Mouse (Mus musculus): ENCODE measurements around the gene As3mt. TPM values are rescaled to one million over a fixed set of nuclear protein-coding genes. Genes with fewer than 3 reads are reported as not detected.

Gene As3mt
- 1 to 10 TPM; 5.8 to 7.3 TPM for polyA plus RNA-seq (2017; shearing (Covaris generic))

DNA sequence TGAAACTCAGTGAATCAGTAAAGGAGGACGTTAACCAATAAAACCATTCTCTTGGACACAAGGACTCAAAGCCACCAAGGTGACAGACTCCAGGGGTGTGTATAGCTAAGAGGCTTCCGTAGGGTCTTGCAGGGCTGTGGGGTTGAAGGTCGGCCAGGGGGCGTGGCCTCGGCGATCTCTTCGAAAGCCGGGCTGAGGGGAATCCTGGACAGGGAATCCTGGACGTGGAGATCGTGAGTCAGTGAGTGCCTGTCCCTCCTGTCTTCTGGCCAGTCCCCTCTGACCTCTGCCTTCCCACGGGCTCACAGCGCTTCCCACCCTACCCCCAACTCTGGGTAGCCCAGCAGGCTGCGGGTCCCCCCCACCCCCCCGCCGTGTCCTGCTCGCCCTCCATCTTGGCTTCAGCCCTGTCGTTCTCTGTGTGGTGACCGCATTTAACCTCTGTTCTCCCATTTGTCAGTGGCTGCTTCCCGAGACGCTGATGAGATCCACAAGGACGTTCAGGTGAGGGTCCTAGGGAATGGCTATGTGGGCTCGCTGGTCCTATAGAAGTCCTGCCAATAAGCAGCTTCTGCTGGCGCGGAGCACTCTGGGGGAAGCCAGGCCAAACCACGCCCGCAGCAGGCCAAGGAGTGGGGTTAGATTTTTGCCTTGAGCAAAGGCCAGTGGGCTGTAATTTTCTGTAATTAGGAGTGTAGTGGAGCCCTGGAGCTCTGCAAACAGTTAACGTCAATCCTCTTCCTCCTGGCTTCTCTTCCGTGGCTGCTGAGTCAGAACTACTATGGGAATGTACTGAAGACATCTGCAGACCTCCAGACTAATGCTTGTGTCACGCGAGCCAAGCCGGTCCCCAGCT is at the start of gene As3mt:
TSS of gene As3mt (plus strand) at position 163 of the 856 bp plus-strand sequence.

DNA sequence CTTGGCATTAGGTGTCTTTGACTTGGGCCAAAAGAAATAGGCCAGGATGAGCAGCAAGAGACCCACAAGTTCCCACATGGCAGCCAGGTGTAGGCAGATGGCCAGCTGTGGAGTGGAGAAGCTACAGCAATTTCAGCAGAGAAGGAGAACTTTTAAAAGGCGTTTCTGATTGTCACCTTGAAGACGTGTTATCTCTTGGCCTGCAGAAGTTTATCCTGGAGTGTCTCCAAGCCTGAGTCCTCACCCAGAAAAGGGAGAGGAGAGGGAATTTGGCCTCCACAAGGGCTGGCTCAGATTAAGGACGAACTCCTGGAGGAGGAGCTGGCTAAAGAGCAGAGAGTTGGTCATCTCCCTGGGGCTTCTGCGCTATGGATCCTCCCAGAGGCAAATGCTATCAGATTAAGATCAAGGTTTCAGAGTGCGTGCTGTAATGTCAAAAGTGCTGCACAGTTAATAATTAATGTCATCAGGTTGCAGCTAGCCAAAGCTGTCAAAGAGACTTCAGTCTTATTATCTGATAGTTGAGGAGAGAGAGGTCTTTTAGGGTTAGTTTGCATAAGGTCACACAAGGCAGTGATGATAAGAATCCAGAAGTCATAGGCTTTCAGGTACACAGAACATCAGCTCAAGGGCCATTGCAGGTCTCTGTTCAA is 34.4 kb upstream of the As3mt start, which contains the start of gene Cyp17a1:
TSS of gene Cyp17a1 (minus strand) at position 407 of the 653 bp plus-strand sequence.

DNA sequence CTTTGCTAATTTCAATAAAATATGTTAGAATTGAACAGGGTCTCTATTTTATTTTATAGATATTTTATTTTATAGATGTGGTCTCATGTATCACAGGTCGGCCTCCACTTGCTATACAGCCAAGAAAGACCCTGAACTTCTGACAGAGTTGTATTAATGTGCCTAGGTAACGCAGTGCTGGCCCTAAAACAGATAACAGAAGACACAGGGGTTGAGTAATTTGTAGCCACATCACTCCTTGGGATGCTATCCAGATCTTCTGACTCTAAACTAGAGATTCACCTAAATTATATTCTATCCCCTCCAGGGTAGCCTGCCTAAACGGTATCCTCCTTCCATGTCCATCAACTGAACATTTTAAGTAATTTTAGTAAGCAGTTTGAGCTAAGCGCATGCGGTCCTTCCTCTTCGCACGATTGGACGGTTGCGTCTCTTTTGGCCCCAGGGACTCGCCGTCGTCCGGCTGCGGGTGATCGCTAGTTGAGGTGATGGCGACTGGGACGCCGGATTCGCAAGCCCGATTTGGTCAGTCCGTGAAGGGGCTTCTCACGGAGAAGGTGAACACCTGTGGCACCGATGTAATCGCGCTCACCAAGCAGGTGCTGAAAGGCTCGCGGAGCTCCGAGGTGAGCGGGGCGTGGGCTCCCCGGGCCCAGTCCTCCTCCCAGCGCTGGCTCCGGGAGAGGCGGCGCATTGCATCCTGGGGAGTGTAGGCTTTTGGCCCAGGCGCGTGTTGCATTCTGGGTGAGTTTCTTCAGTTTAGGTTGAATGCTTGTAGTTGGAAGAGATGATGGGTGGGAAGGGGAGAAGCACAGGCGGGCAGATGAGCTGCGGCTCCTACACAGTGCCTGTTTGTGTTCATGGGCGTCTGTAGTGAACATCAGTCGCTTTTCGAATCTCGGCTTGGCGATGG is 17.5 kb upstream of the As3mt start, which contains the start of gene Borcs7:
TSS of gene Borcs7 (plus strand) at position 447 of the 913 bp plus-strand sequence.

DNA sequence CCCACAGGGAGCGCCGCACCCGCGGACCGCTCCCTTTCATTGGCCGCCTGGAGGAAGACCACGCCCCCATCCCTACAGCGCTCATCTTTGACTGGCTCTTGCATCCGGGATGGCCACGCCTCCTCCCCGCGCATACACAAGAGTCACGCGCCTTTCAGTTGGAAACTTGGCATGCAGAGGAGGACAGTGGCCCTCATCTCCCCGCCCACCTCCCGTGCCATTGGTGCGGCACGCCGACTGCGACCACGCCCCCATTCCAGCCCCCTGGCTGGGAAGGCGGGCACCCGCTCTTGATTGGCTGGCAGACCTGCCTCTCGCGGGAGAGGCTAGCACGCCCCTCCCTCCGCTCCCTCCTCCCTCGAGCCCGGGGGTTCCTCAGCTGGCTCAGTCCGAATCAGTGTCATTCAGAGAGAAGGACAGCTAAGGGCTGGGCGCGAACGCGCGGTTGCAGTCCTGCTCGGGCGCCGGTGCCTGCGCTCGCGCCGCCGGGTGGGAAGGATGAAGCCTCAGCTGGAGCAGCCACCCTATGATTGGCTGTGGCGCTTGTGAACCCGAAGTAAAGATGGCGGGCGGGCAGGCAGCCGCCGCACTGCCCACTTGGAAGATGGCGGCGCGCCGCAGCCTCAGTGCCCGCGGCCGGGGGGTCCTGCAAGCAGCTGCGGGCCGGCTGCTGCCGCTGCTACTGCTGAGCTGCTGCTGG is 54.1 kb downstream of the As3mt start, which contains the start of gene Cnnm2:
TSS of gene Cnnm2 (plus strand) at position 350 of the 700 bp plus-strand sequence.

Other genes starting within 250 kb of the As3mt start
- 100 to 1,000 TPM in 1 of 2 experiments, 10 to 100 TPM in 1; 82.7 to 102 TPM for gene Trim8, start 205.8 kb upstream of the As3mt start, polyA plus RNA-seq (2017; shearing (Covaris generic))
- 10 to 100 TPM; 12.3 to 18.4 TPM for gene Arl3, start 134.3 kb upstream of the As3mt start, polyA plus RNA-seq (2017; shearing (Covaris generic))
- 10 to 100 TPM in 1 of 2 experiments, 1 to 10 TPM in 1; 9.6 to 11.2 TPM for gene Sfxn2, start 134.1 kb upstream of the As3mt start, polyA plus RNA-seq (2017; shearing (Covaris generic))
- gene Wbp1l, start 108.4 kb upstream of the As3mt start, polyA plus RNA-seq (2017; shearing (Covaris generic)): 10 to 100 TPM; 42.2 to 63.2 TPM
- gene Cyp17a1, start 34.3 kb upstream of the As3mt start, polyA plus RNA-seq (2017; shearing (Covaris generic)): under 1 TPM in 1 of 2 experiments, not detected in 1; 0.21 TPM
- gene Borcs7, start 17.6 kb upstream of the As3mt start, polyA plus RNA-seq (2017; shearing (Covaris generic)): 1 to 10 TPM; 6.5 to 6.8 TPM
- gene Cnnm2, start 54.1 kb downstream of the As3mt start, polyA plus RNA-seq (2017; shearing (Covaris generic)): 1 to 10 TPM; 2.1 to 3.9 TPM